Mouse (Mus musculus): ENCODE results near the gene Jarid2.

Jarid2 gene

DNA sequence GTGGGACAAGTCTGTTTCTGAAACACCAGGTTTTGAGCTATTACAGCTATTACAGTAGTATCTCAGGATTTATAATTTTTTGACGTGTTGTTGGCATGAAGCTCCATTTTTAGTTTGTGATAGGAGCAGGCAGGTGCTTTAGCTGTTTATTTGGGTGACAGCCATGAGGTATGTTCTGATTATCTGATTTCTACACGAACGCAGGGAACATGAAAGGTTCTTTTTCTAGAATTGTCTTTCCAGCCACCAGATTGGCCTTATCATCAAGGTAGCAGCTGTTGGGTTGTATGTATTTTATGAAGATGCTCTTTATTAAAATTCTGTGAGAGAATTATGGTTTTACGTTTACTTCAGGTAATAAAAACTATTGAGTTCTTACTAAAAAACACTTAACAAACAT is 45.1 kb downstream of the Jarid2 start:
- DNase-seq (ENCODE audit: extremely low spot score, low read depth, low spot score) = no peak

DNA sequence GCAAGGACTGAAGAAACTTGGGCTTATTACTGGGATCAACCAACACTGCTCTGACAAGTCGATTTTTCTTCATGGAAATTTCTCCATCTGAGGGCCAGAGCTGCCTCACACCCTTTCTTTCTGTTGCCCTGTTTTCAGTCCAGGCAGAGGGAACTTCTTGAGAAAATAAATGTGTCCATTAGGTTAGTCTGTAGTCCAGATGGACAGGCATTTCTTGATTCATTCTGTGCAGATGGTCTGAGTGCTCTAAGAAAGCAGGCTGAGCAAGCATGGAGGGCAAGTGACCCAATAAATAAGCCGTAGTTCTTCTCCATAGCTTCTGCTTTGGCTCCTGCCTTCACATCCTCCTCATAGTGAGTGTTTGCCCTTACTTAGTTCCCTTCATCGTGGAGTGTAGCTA is 46.1 kb downstream of the Jarid2 start:
- DNase-seq (ENCODE audit: extremely low spot score, low read depth, low spot score) = no peak

DNA sequence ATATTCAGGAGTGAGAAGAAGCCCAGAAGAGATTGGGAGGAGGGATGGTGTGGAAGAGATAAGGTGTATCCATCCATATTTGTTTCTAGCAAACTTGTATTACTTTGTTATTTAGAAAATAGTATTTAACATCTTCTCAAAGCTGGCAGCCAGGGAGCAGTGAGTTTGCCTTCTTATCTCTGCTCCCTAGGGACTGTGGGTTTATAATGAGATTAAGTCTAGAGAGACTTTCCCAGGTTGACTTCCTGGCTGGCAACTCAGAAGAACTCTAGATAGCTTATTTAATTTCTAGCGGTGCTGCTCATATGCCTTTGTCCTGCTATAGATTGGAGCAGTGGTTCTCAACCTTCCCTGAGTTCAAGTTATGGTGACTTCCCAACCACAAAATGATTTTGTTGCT is 51.2 kb downstream of the Jarid2 start:
- no peak for DNase-seq (ENCODE audit: extremely low spot score, low read depth, low spot score)

DNA sequence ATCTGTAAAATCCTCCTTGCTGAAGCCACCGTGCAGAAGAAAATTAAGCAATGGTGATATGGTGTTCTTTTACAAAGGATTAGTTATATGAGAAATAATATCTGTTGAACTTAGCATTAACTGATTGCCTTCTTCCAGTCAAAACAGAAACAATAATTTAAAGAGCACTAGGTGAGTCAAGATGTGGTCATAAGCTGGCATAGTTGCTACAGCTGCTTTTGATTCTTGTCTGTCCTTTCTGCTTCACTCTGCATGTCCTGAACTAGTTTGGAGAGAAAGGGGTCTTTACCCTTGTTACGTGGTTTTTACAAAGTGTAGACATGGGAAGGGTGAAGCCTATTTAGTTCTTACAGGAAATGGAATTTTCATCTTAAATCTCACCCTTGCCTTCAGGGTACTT is 51.9 kb downstream of the Jarid2 start:
- no peak for DNase-seq (ENCODE audit: extremely low spot score, low read depth, low spot score)

DNA sequence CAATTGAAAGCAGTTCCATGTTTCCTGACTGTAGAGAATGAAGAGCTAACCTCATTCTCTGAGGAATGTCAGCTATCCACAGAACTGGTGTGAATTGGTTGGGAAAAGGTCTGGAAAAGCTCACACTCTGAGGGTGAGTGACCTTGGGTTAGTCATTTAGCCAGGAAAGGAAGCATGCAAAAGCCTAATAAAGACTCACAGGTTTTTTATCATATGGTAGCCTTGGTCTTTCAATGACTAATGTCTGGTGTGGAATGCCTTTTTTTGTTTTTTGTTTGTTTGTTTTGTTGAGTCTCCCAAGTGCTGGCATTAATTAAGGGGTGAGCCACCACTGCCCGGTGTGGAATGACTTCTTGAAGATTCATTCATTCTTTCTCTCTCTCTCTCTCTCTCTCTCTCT is 55.3 kb downstream of the Jarid2 start:
- no peak for DNase-seq (ENCODE audit: extremely low spot score, low read depth, low spot score)

GRCm38 (mm10) chr13:44786291-44786690 is 57.0 kb downstream of the Jarid2 start:
- no peak for DNase-seq (ENCODE audit: extremely low spot score, low read depth, low spot score)

DNA sequence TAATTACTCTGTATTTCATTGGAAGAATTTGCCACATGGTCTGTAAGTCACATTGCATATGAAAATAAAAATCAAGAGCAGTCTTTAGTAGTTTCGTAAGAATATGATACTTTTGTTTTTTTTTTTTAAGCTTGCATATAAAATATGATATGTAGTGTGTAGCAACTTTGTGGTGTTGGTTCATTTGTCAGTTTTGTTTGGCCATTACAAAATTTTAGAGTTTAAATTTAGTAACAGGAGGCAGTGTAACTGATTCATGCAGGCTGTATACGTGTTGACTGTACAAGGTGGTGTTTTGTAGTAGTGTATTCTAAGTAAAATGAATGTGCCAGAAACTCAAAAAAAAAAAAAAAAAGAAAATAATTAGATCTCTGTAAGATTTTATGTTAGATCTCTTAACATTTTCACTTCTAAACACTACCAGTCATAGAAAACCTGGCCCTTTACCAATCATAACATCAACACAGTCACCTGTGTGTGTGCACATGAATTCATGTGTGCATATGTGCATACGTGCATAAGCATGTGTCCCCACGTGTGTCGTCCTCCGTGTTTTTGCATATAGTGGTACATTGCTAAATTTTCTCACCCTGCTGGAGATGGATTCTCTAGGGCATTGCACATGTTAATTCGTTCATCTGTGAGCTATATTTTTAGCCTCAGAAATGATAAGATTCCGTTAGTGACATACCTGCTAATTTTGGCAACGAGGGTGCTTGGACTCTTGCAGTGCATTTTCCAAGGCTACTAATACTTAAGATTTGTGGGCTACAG is 59.3 kb downstream of the Jarid2 start:
- DNase-seq (ENCODE audit: extremely low spot score, low read depth, low spot score) = no peak

GRCm38 (mm10) chr13:44789982-44790381 is 60.7 kb downstream of the Jarid2 start:
- no peak for DNase-seq (ENCODE audit: extremely low spot score, low read depth, low spot score)

DNA sequence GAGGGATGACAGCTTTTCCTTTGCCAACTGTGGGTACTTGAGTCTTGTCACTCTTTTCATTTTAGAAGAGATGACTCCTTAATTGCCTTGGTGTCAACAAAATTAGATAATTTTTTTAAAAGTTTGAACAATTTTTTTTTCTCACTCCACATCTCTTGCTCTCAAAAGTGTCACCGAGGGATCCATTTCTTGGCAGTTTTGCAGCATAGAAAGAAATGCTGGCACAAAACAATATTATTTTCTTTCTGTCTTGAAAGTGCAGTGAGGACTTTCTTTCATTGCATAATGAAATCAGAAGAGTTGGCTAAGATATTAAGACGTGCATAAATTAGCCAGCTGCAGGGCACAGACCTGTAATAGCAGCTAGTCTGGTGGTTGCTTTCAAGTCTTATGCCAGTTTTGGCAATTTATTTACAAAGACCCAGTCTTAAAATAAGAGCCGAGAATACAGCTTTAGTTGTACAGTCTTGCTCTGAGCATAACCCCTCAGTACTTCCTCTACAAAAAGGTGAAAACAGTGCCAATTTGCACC is 63.2 kb downstream of the Jarid2 start:
- DNase-seq (ENCODE audit: extremely low spot score, low read depth, low spot score) = no peak

- peak; percentile 46 for DNase-seq (ENCODE audit: extremely low spot score, low read depth, low spot score)
These were observed 66.6 kb downstream of the Jarid2 start for GRCm38 (mm10) chr13:44795891-44796290.

- no peak for DNase-seq (ENCODE audit: extremely low spot score, low read depth, low spot score)
These were observed 67.5 kb downstream of the Jarid2 start for GRCm38 (mm10) chr13:44796775-44797174.

GRCm38 (mm10) chr13:44798280-44798679 is 69.0 kb downstream of the Jarid2 start:
- DNase-seq (ENCODE audit: extremely low spot score, low read depth, low spot score) = no peak

DNA sequence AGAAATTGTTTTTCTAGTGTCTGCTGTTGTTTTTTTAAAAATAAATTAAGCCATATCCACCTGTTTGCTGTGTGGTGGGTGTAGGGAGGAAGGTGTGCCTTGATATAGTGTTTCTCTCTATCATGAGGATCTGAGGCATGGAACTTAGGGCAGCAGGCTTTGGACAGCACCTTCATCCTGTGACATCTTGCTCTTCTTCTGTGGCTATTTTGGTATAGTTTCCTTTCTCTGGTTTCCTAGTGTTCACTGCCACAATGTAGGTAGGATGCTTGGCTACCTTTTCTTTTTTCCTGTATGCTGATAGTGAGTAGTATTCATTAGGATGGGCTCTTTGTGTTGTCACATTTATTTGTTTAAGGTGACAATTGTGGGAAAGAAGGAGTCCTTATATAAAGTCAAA is 69.9 kb downstream of the Jarid2 start:
- no peak for DNase-seq (ENCODE audit: extremely low spot score, low read depth, low spot score)

DNA sequence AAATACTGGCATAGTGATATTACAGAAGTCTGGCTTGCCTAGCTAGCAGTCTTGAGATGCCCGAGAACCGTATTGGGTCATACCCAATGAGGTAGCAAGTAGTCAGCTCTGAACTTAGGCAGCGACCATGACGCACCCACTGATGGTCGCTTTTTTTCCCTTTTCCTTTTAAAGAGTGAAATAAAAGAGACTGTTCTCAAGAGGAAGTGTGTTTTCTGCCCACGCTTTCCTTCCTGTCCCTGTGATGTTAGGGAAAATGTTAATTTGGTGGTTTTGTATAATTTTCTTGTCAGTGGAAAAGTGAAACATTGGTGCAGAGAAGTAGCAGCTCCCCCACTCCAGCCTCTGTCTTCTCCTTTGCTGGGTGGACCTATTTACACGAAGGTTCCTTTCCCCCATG is 70.8 kb downstream of the Jarid2 start:
- no peak for DNase-seq (ENCODE audit: extremely low spot score, low read depth, low spot score)

GRCm38 (mm10) chr13:44804876-44805275 is 75.6 kb downstream of the Jarid2 start:
- no peak for DNase-seq (ENCODE audit: extremely low spot score, low read depth, low spot score)

DNA sequence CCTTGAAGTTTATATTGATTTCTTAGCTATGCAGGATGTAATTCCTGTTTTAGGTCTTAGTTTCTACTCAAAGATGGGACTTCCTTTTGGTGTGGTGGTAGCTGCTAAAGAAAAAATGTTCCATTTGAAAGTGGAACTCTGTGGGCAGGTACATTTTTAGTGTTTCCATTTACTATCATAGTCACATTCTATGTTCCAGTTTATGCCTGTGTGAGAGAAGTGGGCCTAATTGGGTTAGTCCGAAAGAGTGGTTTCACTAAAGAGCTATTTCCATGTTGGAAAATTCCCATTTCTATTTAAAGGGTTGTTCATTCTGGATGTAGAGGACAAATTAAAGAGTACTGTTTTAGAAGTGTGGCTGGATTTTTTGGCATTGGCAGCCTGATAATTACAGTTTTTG is 79.0 kb downstream of the Jarid2 start:
- DNase-seq (ENCODE audit: extremely low spot score, low read depth, low spot score) = no peak

- DNase-seq (ENCODE audit: extremely low spot score, low read depth, low spot score) = no peak
These were observed 81.7 kb downstream of the Jarid2 start for GRCm38 (mm10) chr13:44811021-44811420.

DNA sequence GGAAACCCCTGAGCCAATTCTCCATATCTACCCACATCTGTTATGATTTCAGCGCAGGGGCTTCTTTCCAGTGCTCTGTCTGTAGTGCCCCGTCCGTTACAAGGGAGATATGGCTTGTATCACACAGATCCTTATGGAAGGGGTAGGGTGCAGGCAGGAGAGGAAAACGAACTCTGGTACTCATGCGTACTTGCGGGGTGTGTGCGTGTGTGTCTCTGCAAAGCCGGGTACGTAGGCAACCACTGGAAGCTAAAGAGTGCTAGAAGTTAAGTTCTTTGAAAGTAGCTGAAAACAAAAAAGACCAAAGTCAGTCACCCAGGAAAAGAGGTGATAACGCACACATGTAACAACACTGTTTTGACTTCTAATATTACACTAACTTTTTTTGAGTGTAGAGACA is 82.3 kb downstream of the Jarid2 start:
- DNase-seq (ENCODE audit: extremely low spot score, low read depth, low spot score) = no peak

DNA sequence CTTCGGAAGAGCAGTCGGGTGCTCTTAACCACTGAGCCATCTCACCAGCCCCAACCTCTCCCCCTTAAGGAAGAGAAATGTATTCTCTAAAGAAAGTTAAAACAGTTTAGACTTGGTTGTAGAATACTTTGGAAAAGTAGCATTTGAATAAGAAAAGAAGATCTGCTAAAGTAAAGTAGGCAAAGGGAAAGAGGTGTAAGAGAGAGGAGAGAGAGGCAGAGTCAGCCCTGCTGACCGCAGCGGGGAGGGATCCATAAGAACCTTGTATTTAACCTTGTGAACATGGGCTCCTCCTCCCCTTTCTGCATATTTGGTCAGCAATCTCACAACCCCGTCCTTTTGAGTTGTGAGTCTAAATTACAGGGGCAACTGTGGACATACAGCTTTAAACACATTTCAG is 83.1 kb downstream of the Jarid2 start:
- DNase-seq (ENCODE audit: extremely low spot score, low read depth, low spot score) = no peak

GRCm38 (mm10) chr13:44819400-44819799 is 90.1 kb downstream of the Jarid2 start:
- DNase-seq (ENCODE audit: extremely low spot score, low read depth, low spot score) = no peak

- no peak for DNase-seq (ENCODE audit: extremely low spot score, low read depth, low spot score)
These were observed 93.3 kb downstream of the Jarid2 start for GRCm38 (mm10) chr13:44822578-44822977.

DNA sequence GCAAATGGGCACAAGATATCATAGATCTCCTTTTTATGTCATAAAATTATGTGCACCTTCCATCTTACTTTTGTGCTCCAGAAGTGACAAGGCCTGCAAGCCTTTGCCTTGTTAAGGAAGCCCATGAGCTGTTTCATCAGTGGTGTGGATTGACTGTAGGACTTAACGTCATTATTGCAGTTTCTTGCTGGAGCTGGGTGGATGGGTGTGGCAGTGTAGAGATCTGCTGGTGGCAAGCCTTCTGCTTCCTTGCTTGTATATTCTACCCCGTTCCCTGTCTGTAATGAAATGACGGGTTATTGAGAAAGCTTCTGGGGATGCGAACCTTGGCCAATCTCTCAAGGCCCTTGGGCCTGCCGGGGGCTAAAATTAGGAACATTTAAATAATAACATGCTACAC is 99.6 kb downstream of the Jarid2 start:
- DNase-seq (ENCODE audit: extremely low spot score, low read depth, low spot score) = no peak

DNA sequence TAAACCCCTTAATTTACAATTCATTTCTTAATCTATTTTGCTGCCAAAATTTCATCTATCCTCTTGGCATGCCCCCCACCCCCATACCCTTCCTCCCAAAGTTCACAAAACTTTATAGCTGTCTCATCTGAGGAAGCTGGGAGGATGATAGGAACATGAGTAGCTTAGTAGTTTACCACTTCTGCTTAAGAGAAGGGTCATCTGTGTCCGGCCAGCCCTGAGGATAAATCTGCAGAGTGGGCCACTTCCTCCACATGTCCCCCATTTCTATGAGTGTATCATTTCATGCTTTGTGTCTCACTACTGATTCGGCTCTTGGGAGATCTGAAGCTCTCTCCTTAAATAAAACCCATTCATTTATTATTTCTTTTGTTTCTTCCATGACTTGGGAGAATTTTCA is 102.8 kb downstream of the Jarid2 start:
- no peak for DNase-seq (ENCODE audit: extremely low spot score, low read depth, low spot score)
